Mouse (Mus musculus) heart, adult 2 months (tissue): Measurements from ENCODE around the gene Rpf2.

ENCODE experiments used
- CTCF ChIP-seq: fragments of 200-600 bp; IDR thresholded peaks from 2 replicates; pipeline ENCODE4 v1.8.1; 2022; ENCODE audit warnings: antibody characterized with exemption, mild to moderate bottlenecking, moderate library complexity
- POLR2A ChIP-seq: fragments of 200-500 bp; IDR thresholded peaks from 2 replicates; pipeline ENCODE4 v1.6.1; 2011; ENCODE audit warnings: mild to moderate bottlenecking, low read depth, low read length, control low read depth; ENCODE audit not compliant: insufficient read depth

DNA sequence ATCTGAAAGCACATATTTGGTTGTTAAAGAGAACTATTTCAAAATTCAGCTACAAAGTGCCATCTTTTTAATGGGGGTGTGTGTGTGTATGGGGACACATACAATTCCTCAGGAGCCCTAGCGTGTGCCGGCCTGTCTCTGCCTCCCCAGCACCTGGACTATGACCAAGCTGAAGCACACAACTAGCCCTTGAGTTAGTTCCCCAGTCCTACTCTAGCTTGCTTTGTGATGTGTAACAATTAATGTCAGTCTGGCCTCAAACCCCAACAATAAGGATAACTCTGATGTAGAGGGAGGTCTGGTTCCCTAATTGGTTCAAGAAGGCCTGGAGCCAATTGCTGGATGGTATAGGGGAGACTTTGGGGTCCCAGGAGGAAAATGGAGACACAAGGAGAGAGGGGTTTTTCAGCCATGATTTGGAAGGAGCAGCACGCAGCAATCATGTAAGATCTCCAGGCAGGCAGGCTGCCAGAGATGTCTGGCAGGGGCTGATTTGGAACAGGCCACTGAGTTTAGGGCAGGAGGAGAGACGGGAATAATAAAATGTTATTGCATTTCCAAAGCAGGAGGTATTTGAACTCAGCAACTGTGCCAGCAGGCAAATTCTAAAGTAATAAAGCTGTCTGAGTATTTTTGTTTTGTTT is 19.1 kb downstream of the Rpf2 start:
- TF ChIP-seq CTCF (no peak), POLR2A (no peak)
